Mouse (Mus musculus) stomach, postnatal 0 days (tissue): ENCODE measurements around the gene Arhgap8. TPM values are rescaled to one million over a fixed set of nuclear protein-coding genes. Genes with fewer than 3 reads are reported as not detected.

ENCODE experiments used
- ATAC-seq: fragments of 200-750 bp; cut with Nextera tagmentation; 2 replicates; pipeline ENCODE4 v1.8.0; 2017; ENCODE audit not compliant: low FRiP score, low TSS enrichment
- DNase-seq: peaks from one replicate; pipeline ENCODE4 v3.0.0-alpha.2; 2016; ENCODE audit warnings: low spot score
- H3K27ac ChIP-seq: fragments of 300-500 bp; sonication (generic); replicated peaks from 2 replicates; pipeline ENCODE4 v1.5.1; 2014; ENCODE audit warnings: mild to moderate bottlenecking, control low read depth
- H3K27me3 ChIP-seq: fragments of 300-500 bp; sonication (generic); 2 replicates; pipeline ENCODE4 v1.6.1; 2014; ENCODE audit warnings: low read length; ENCODE audit not compliant: control insufficient read depth, insufficient read depth
- H3K36me3 ChIP-seq: fragments of 300-500 bp; sonication (generic); 2 replicates; pipeline ENCODE4 v1.6.1; 2014; ENCODE audit warnings: low read length, mixed read lengths; ENCODE audit not compliant: control insufficient read depth, insufficient read depth
- H3K4me1 ChIP-seq: fragments of 300-500 bp; sonication (generic); replicated peaks from 2 replicates; pipeline ENCODE4 v1.6.1; 2014; ENCODE audit warnings: antibody characterized with exemption; ENCODE audit not compliant: control insufficient read depth, insufficient read depth
- H3K4me2 ChIP-seq: fragments of 300-500 bp; sonication (generic); replicated peaks from 2 replicates; pipeline ENCODE4 v1.6.1; 2014; ENCODE audit warnings: low read depth, mild to moderate bottlenecking, control low read depth, moderate library complexity
- H3K4me3 ChIP-seq: fragments of 300-500 bp; sonication (generic); 2 replicates; pipeline ENCODE4 v1.5.1; 2014; ENCODE audit warnings: low read depth, low read length, control low read depth
- H3K9ac ChIP-seq: fragments of 300-500 bp; sonication (generic); 2 replicates; pipeline ENCODE4 v1.6.1; 2014; ENCODE audit warnings: mild to moderate bottlenecking, low read length, control low read depth, mixed read lengths
- H3K9me3 ChIP-seq: fragments of 300-500 bp; sonication (generic); 2 replicates; pipeline ENCODE4 v1.6.1; 2016; ENCODE audit warnings: low read length; ENCODE audit not compliant: control insufficient read depth
- CTCF ChIP-seq: IDR thresholded peaks from 2 replicates; pipeline ENCODE4 v1.5.1; 2016; ENCODE audit warnings: antibody characterized with exemption, low read depth, mild to moderate bottlenecking, moderate library complexity
- EP300 ChIP-seq: optimal IDR thresholded peaks from 2 replicates; pipeline ENCODE3; 2016; ENCODE audit warnings: antibody characterized with exemption
- WGBS: fragments of 180-500 bp; shearing (Covaris S2); extraction: QIAGEN DNeasy Blood & Tissue Kit; methylation state at CpG from one replicate; pipeline ENCODE4 v1.1.7; 2014; 5-methylcytosine and 5-hydroxymethylcytosine counted together
- polyA plus RNA-seq: library from polyadenylated mRNA; unstranded; fragments of >200 nt; fragmentation: Nextera tagmentation; extraction: Ambion mirVana; gene quantifications from 2 replicates; pipeline ENCODE4 v1.2.1, GENCODE M21; 2015

The Arhgap8 gene
- polyA plus RNA-seq, 1 experiment from 2014 or later = 20.2 TPM

DNA sequence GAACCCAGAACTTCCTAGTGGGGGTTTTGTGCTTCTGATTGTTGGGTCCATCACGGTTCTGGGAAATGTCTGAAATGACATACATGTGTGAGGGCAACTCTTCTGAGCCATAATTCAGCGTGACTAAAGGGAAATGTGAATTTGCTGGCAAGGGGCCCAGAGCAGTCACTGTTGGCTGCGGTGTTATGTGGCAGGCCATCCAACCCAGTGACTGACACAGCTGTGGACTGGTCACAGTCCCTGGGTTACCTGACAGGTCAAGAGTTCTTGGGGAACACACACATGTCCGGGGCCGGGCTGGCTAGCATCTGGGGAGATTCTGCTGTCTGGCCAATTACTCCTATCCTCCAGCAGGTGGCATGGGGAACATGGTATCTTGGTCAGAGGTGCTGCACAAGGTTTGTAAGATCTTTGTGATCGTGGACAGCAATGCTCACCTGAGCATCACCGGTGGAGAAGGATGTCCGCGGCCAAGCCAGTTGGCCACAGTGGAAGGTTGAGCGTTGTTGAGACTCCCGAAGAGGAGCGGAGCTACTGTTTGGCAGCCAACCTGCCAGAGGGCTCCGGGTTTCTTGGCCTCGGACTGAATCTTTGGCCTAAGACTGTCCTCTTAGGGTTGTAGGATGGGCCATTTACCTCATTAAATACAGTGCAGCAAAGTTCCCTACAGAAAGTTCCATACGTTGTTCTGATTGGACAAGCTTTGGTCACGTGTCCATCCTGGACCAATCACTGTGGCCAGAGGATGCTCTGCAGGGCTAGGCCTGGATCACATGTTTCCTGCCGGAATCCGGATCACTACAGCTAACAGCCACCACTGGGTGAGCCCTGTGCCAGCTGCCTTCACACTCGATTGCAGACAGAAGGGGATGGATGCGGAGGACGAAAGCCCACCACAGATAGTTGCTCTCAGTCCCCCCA lies 52.6 kb downstream of the Arhgap8 start:
- H3K9me3 ChIP-seq = no peaks in the 10 kb centered on the region
- H3K4me3 ChIP-seq = no peak overlapping the region
- H3K27me3 ChIP-seq = no peaks in the 10 kb centered on the region
- no peak overlapping the region for H3K4me2 ChIP-seq
- ATAC-seq (no peak), DNase-seq (no peak)
- H3K27ac ChIP-seq = no peak overlapping the region
- no peaks in the 10 kb centered on the region for H3K4me1 ChIP-seq
- no peak overlapping the region for H3K9ac ChIP-seq
- TF ChIP-seq EP300 (no peak), CTCF (peak; percentile 66)
- 77% methylated on average over 21 of the region's 21 CpGs for WGBS
- no peaks in the 10 kb centered on the region for H3K36me3 ChIP-seq

GRCm38 (mm10) chr15:84775421-84776174 lies 55.7 kb downstream of the Arhgap8 start:
- Histone ChIP-seq H3K4me1 (no peaks in the 10 kb centered on the region), H3K9me3 (no peaks in the 10 kb centered on the region), H3K36me3 (no peaks in the 10 kb centered on the region), H3K4me3 (no peak overlapping the region), H3K27ac (no peak overlapping the region), H3K27me3 (no peaks in the 10 kb centered on the region), H3K4me2 (no peak overlapping the region), H3K9ac (no peak overlapping the region)
- no peak for ATAC-seq
- 60% methylated on average over 20 of the region's 20 CpGs for WGBS
- no peak for DNase-seq
- TF ChIP-seq EP300 (no peak), CTCF (no peak)

- DNase-seq = no peak
These were observed 58.7 kb downstream of the Arhgap8 start for GRCm38 (mm10) chr15:84778587-84778986.

DNA sequence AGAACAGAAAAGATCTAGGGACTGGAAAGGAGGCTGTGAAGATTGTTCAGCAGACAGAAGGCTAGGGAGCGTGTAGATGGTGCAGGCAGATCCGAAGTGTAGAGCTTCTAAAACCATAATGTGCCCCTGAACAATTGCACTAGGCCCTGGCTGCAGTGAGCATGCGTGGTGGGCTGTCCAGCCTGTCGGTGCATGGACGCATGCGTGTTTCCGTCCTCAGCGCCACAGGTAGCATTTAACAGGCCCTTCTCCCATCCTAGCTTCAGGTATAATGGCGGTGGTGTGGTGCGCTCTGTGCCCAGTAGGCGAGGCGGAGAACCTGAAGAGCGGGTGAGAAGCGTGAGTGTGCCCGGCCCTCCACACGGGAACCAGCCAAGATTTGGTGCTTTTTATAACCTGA lies 65.0 kb downstream of the Arhgap8 start:
- no peaks in the 10 kb centered on the region for H3K4me1 ChIP-seq
- ATAC-seq (no peak), DNase-seq (no peak)
- H3K36me3 ChIP-seq = no peaks in the 10 kb centered on the region
- H3K4me3 ChIP-seq = no peak overlapping the region
- H3K27me3 ChIP-seq = no peaks in the 10 kb centered on the region
- no peak overlapping the region for H3K27ac ChIP-seq
- no peak overlapping the region for H3K4me2 ChIP-seq
- WGBS = 95% methylated on average over 16 of the region's 16 CpGs
- TF ChIP-seq CTCF (no peak), EP300 (no peak)
- H3K9me3 ChIP-seq = no peaks in the 10 kb centered on the region
- H3K9ac ChIP-seq = no peak overlapping the region

More at GRCm38 (mm10) chr15:84778587-84778986, 58.7 kb downstream of the Arhgap8 start:
- no peaks in the 10 kb centered on the region for H3K36me3 ChIP-seq
- 48% methylated on average over 5 of the region's 5 CpGs for WGBS
- no peak overlapping the region for H3K4me3 ChIP-seq
- ATAC-seq = no peak
- no peaks in the 10 kb centered on the region for H3K9me3 ChIP-seq
- H3K27ac ChIP-seq = no peak overlapping the region
- no peak for TF ChIP-seq EP300
- TF ChIP-seq CTCF = no peak
- H3K4me2 ChIP-seq = no peak overlapping the region
- H3K4me1 ChIP-seq = no peaks in the 10 kb centered on the region
- H3K27me3 ChIP-seq = no peaks in the 10 kb centered on the region
- H3K9ac ChIP-seq = no peak overlapping the region

- no peak for TF ChIP-seq CTCF
- no peak for TF ChIP-seq EP300
- Histone ChIP-seq H3K4me2 (no peak overlapping the region), H3K36me3 (no peaks in the 10 kb centered on the region), H3K4me1 (no peaks in the 10 kb centered on the region), H3K27ac (no peak overlapping the region), H3K4me3 (no peak overlapping the region), H3K9ac (no peak overlapping the region), H3K9me3 (no peaks in the 10 kb centered on the region), H3K27me3 (no peaks in the 10 kb centered on the region)
- no peak for ATAC-seq
- no peak for DNase-seq
- WGBS = 87% methylated on average over 10 of the region's 10 CpGs
These were observed 67.3 kb downstream of the Arhgap8 start for GRCm38 (mm10) chr15:84787161-84787560.

DNA sequence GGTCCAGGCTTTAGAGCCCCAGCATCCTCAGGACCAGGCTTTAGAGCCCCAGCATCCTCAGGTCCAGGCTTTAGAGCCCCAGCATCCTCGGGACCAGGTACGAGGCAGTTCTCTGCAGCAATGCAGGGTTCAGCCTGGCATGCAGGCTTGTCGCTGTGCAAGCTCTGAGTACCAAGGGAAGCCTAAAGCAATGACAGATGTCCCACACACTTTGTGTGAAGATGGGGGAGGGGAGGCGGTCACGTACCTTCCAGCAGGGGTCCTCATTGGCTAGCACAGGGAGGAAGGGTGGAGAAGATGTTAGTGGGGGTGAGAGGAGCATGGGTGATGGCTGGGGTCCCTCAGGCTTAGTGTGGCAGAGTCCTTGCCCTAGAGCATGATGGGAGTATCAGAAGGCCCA lies 73.8 kb downstream of the Arhgap8 start:
- WGBS = 72% methylated on average over 5 of the region's 5 CpGs
- no peak for TF ChIP-seq EP300
- no peak for TF ChIP-seq CTCF

More for the DNA sequence above, 73.8 kb downstream of the Arhgap8 start:
- no peak overlapping the region for H3K9ac ChIP-seq
- no peak overlapping the region for H3K4me3 ChIP-seq
- ATAC-seq (no peak), DNase-seq (no peak)
- no peaks in the 10 kb centered on the region for H3K4me1 ChIP-seq
- H3K9me3 ChIP-seq = no peaks in the 10 kb centered on the region
- H3K4me2 ChIP-seq = no peak overlapping the region
- H3K27ac ChIP-seq = no peak overlapping the region
- H3K27me3 ChIP-seq = no peaks in the 10 kb centered on the region
- no peaks in the 10 kb centered on the region for H3K36me3 ChIP-seq
